Mouse (Mus musculus): ENCODE data around the gene Mill1. TPM values are rescaled to one million over a fixed set of nuclear protein-coding genes. Genes with fewer than 3 reads are reported as not detected.

The Mill1 gene
- polyA plus RNA-seq, 1 experiment = not detected

DNA sequence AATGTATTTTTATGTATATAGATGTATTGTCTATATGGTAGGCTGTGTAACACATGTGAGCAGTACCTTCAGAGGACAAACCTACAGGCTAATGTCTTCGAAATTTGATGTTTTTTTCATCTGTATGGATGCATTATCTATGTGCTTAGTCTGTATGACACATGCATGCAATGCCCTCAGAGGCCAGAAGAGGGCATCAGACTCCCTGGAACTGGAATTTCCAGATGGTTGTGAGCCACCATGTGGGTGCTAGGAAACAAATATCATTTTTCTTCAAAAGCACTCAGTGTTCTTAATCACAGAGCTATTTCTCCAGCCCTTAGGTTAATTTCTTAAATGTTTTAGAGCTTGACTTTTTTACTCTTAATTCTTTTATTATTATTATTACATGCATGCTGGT, 15.1 kb downstream of the Mill1 start:
- H3K79me3 ChIP-seq (ENCODE audit: low read depth) = no peaks in the 10 kb centered on the region
- H3K36me3 ChIP-seq (ENCODE audit: control insufficient read depth, insufficient read depth) = no peaks in the 10 kb centered on the region
- no peak overlapping the region for H3ac ChIP-seq (ENCODE audit: control insufficient read depth, insufficient read length, low read depth)
- H3K27me3 ChIP-seq (ENCODE audit: control insufficient read depth, insufficient read depth, insufficient read length) = no peaks in the 10 kb centered on the region
- no peak overlapping the region for H3K4me3 ChIP-seq (ENCODE audit: insufficient read depth, poor library complexity, severe bottlenecking)
- no peaks in the 10 kb centered on the region for H3K79me2 ChIP-seq (ENCODE audit: control insufficient read depth, insufficient read depth)
- no peak for TF ChIP-seq CEBPB (IDR thresholded peaks at IDR 0.05; ENCODE audit: low read depth)
- TF ChIP-seq MYOD1 (IDR thresholded peaks at IDR 0.05; ENCODE audit: control insufficient read depth, insufficient read length, low read depth) = no peak

DNA sequence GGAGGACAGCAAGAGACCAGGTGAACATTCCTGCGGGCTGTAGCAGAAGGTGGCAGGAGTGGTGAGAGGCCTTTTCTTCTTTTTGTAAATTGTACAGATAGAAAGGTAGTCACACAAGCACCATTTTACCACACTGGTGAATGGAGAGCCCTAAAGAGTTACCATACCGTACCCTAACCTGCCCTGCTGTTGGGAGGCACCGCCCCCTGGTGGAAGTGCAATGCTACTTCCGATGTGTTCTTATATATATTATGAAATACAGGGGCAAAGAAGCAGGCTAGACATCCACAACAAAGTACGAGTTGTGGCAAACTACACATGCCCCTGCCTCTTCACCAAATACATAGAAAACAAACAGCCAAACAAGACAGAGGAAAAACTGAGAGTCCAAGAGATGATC, 19.9 kb downstream of the Mill1 start:
- H3K79me2 ChIP-seq (ENCODE audit: control insufficient read depth, insufficient read depth) = no peaks in the 10 kb centered on the region
- H3K36me3 ChIP-seq (ENCODE audit: control insufficient read depth, insufficient read depth) = no peaks in the 10 kb centered on the region
- no peak overlapping the region for H3ac ChIP-seq (ENCODE audit: control insufficient read depth, insufficient read length, low read depth)
- TF ChIP-seq USF1 (IDR thresholded peaks at IDR 0.05; ENCODE audit: low read depth) (no peak), MYOD1 (IDR thresholded peaks at IDR 0.05; ENCODE audit: control insufficient read depth, insufficient read length, low read depth) (no peak), MYOG (IDR thresholded peaks at IDR 0.05; ENCODE audit: control insufficient read depth, extremely low read depth, insufficient read length) (no peak), FOSL1 (IDR thresholded peaks at IDR 0.05; ENCODE audit: insufficient read depth, low read length, poor library complexity, severe bottlenecking) (no peak), CTCF (IDR thresholded peaks at IDR 0.05; ENCODE audit: control insufficient read depth, insufficient read depth, insufficient read length) (no peak), CEBPB (IDR thresholded peaks at IDR 0.05; ENCODE audit: low read depth) (no peak), MAX (IDR thresholded peaks at IDR 0.05) (no peak)
- no peaks in the 10 kb centered on the region for H3K27me3 ChIP-seq (ENCODE audit: control insufficient read depth, insufficient read depth, insufficient read length)
- H3K79me3 ChIP-seq (ENCODE audit: low read depth) = no peaks in the 10 kb centered on the region
- no peak overlapping the region for H3K4me3 ChIP-seq (ENCODE audit: insufficient read depth, poor library complexity, severe bottlenecking)

Other genes starting within 250 kb of the Mill1 start
- not detected for gene Ceacam13, start 235.5 kb upstream of the Mill1 start, polyA plus RNA-seq (2012; fragmentation: generic; extraction: Trizol)
- not detected for gene Ceacam12, start 179.4 kb upstream of the Mill1 start, polyA plus RNA-seq (2012; fragmentation: generic; extraction: Trizol)
- gene Igfl3, start 68.9 kb upstream of the Mill1 start, polyA plus RNA-seq (2012; fragmentation: generic; extraction: Trizol) = not detected
- not detected for gene Psg18, start 109.7 kb downstream of the Mill1 start, polyA plus RNA-seq (2012; fragmentation: generic; extraction: Trizol)
- gene Psg28, start 186.7 kb downstream of the Mill1 start, polyA plus RNA-seq (2012; fragmentation: generic; extraction: Trizol) = not detected
- not detected for gene Psg26, start 238.8 kb downstream of the Mill1 start, polyA plus RNA-seq (2012; fragmentation: generic; extraction: Trizol)

Data from C2C12 (cell line).